Mouse (Mus musculus) limb, embryonic 15.5 days (tissue): ENCODE results near the gene Rab19. TPM values are rescaled to one million over a fixed set of nuclear protein-coding genes. Genes with fewer than 3 reads are reported as not detected.
"Not testable (repeated sequence)": the region's sequence is repeated elsewhere in the genome, so short reads cannot be mapped to it uniquely, and the experiment has no call there.

Experiments
- ATAC-seq: fragments of 200-750 bp; cut with Nextera tagmentation; 2 replicates; pipeline ENCODE4 v1.8.0; 2017; ENCODE audit warnings: low read depth, moderate TSS enrichment; ENCODE audit not compliant: insufficient number of reproducible peaks, low FRiP score, low TSS enrichment
- H3K27ac ChIP-seq: fragments of 300-500 bp; sonication (generic); 2 replicates; pipeline ENCODE4 v1.5.1; 2015; ENCODE audit warnings: moderate library complexity, mild to moderate bottlenecking, inconsistent platforms
- H3K27me3 ChIP-seq: fragments of 300-500 bp; sonication (generic); 2 replicates; pipeline ENCODE4 v1.6.1; 2015; ENCODE audit warnings: inconsistent platforms
- H3K36me3 ChIP-seq: fragments of 300-500 bp; sonication (generic); 2 replicates; pipeline ENCODE4 v1.6.1; 2015; ENCODE audit warnings: inconsistent platforms
- H3K4me1 ChIP-seq: fragments of 300-500 bp; sonication (generic); 2 replicates; pipeline ENCODE4 v1.6.1; 2015; ENCODE audit warnings: inconsistent platforms
- H3K4me2 ChIP-seq: fragments of 300-500 bp; sonication (generic); 2 replicates; pipeline ENCODE4 v1.6.1; 2015; ENCODE audit warnings: mild to moderate bottlenecking, inconsistent platforms
- H3K4me3 ChIP-seq: fragments of 300-500 bp; sonication (generic); 2 replicates; pipeline ENCODE4 v1.5.1; 2015; ENCODE audit warnings: mild to moderate bottlenecking, inconsistent platforms
- H3K9ac ChIP-seq: fragments of 300-500 bp; sonication (generic); 2 replicates; pipeline ENCODE4 v1.6.1; 2015; ENCODE audit warnings: inconsistent platforms
- H3K9me3 ChIP-seq: fragments of 300-500 bp; sonication (generic); 2 replicates; pipeline ENCODE4 v1.6.1; 2016; ENCODE audit warnings: inconsistent platforms
- WGBS: fragments of 180-500 bp; shearing (Covaris S2); methylation state at CpG from one replicate; pipeline ENCODE4 v1.1.7; 2015; 5-methylcytosine and 5-hydroxymethylcytosine counted together
- polyA plus RNA-seq: library from polyadenylated mRNA; unstranded; fragments of >200 nt; fragmentation: Nextera tagmentation; extraction: Ambion mirVana; gene quantifications from 2 replicates; pipeline ENCODE4 v1.2.1, GENCODE M21; 2015

The Rab19 gene
- polyA plus RNA-seq, 1 experiment from 2014 or later, result 1.3 TPM

- Histone ChIP-seq H3K4me3 (no peak overlapping the region), H3K36me3 (no peaks in the 10 kb centered on the region), H3K9me3 (no peaks in the 10 kb centered on the region), H3K4me2 (no peak overlapping the region), H3K9ac (no peak overlapping the region), H3K27me3 (no peaks in the 10 kb centered on the region), H3K27ac (no peak overlapping the region), H3K4me1 (no peaks in the 10 kb centered on the region)
- no peak for ATAC-seq
- WGBS, result 90% methylated on average over 2 of the region's 2 CpGs
These were observed 9.0 kb downstream of the Rab19 start for GRCm38 (mm10) chr6:39389988-39390387.

- 63% methylated on average over 4 of the region's 4 CpGs for WGBS
These were observed 14.5 kb downstream of the Rab19 start for GRCm38 (mm10) chr6:39395471-39395870.

GRCm38 (mm10) chr6:39395916-39396315 is 14.9 kb downstream of the Rab19 start:
- Histone ChIP-seq H3K27ac (no peak overlapping the region), H3K27me3 (no peaks in the 10 kb centered on the region), H3K36me3 (peaks cover 24% of the 10 kb centered on the region), H3K4me1 (no peaks in the 10 kb centered on the region), H3K4me2 (no peak overlapping the region), H3K9ac (no peak overlapping the region), H3K9me3 (no peaks in the 10 kb centered on the region), H3K4me3 (no peak overlapping the region)
- ATAC-seq, result no peak
- WGBS, result 76% methylated on average over 4 of the region's 4 CpGs

More at GRCm38 (mm10) chr6:39395471-39395870, 14.5 kb downstream of the Rab19 start:
- no peaks in the 10 kb centered on the region for H3K4me1 ChIP-seq
- no peaks in the 10 kb centered on the region for H3K9me3 ChIP-seq
- H3K27ac ChIP-seq, result no peak overlapping the region
- no peak overlapping the region for H3K9ac ChIP-seq
- H3K4me3 ChIP-seq, result no peak overlapping the region
- H3K36me3 ChIP-seq, result peaks cover 24% of the 10 kb centered on the region
- no peak for ATAC-seq
- no peak overlapping the region for H3K4me2 ChIP-seq
- no peaks in the 10 kb centered on the region for H3K27me3 ChIP-seq

- Histone ChIP-seq H3K9ac (no peak overlapping the region), H3K4me3 (no peak overlapping the region), H3K27ac (no peak overlapping the region), H3K4me1 (no peaks in the 10 kb centered on the region), H3K9me3 (no peaks in the 10 kb centered on the region), H3K27me3 (no peaks in the 10 kb centered on the region), H3K36me3 (peaks cover 29% of the 10 kb centered on the region), H3K4me2 (no peak overlapping the region)
- ATAC-seq, result no peak
- 95% methylated on average over 6 of the region's 6 CpGs for WGBS
These were observed 16.1 kb downstream of the Rab19 start for GRCm38 (mm10) chr6:39397046-39397445.

- Histone ChIP-seq H3K4me1 (no peaks in the 10 kb centered on the region), H3K9ac (no peak overlapping the region), H3K9me3 (no peaks in the 10 kb centered on the region), H3K27me3 (no peaks in the 10 kb centered on the region), H3K27ac (no peak overlapping the region), H3K4me2 (no peak overlapping the region), H3K36me3 (peaks cover 29% of the 10 kb centered on the region), H3K4me3 (no peak overlapping the region)
- ATAC-seq, result no peak
- 78% methylated on average over 9 of the region's 9 CpGs for WGBS
These were observed 17.4 kb downstream of the Rab19 start for GRCm38 (mm10) chr6:39398342-39398741.

GRCm38 (mm10) chr6:39400343-39400742 is 19.4 kb downstream of the Rab19 start:
- ATAC-seq, result no peak
- Histone ChIP-seq H3K27ac (no peak overlapping the region), H3K9me3 (no peaks in the 10 kb centered on the region), H3K4me2 (no peak overlapping the region), H3K9ac (no peak overlapping the region), H3K4me1 (no peaks in the 10 kb centered on the region), H3K27me3 (no peaks in the 10 kb centered on the region), H3K36me3 (peaks cover 37% of the 10 kb centered on the region), H3K4me3 (no peak overlapping the region)
- 70% methylated on average over 7 of the region's 7 CpGs for WGBS

GRCm38 (mm10) chr6:39403136-39403535 is 22.2 kb downstream of the Rab19 start:
- ATAC-seq, result no peak
- Histone ChIP-seq H3K27ac (no peak overlapping the region), H3K9ac (no peak overlapping the region), H3K4me3 (no peak overlapping the region), H3K36me3 (peaks cover 39% of the 10 kb centered on the region), H3K27me3 (no peaks in the 10 kb centered on the region), H3K4me2 (no peak overlapping the region), H3K9me3 (no peaks in the 10 kb centered on the region), H3K4me1 (no peaks in the 10 kb centered on the region)
- 65% methylated on average over 2 of the region's 2 CpGs for WGBS

- Histone ChIP-seq H3K4me1 (no peaks in the 10 kb centered on the region), H3K4me2 (no peak overlapping the region), H3K36me3 (peaks cover 21% of the 10 kb centered on the region), H3K27me3 (no peaks in the 10 kb centered on the region), H3K9me3 (no peaks in the 10 kb centered on the region), H3K4me3 (no peak overlapping the region), H3K9ac (no peak overlapping the region), H3K27ac (no peak overlapping the region)
- no peak for ATAC-seq
- 92% methylated on average over 5 of the region's 5 CpGs for WGBS
These were observed 25.5 kb downstream of the Rab19 start for GRCm38 (mm10) chr6:39406480-39406879.

- Histone ChIP-seq H3K4me2 (no peak overlapping the region), H3K27me3 (0 out of 2 replicates have a peak, but pooled peaks cover 6% of the 10 kb centered on the region), H3K9me3 (no peaks in the 10 kb centered on the region), H3K9ac (no peak overlapping the region), H3K4me3 (no peak overlapping the region), H3K36me3 (peaks cover 4% of the 10 kb centered on the region; the same call in 1 of the 2 replicates), H3K4me1 (peaks cover 3% of the 10 kb centered on the region), H3K27ac (no peak overlapping the region)
- WGBS, result 73% methylated on average over 1 of the region's 1 CpGs
- no peak for ATAC-seq
These were observed 33.1 kb downstream of the Rab19 start for GRCm38 (mm10) chr6:39414106-39414505.

GRCm38 (mm10) chr6:39415762-39416161 is 34.8 kb downstream of the Rab19 start:
- Histone ChIP-seq H3K27ac (no peak overlapping the region), H3K36me3 (no peaks in the 10 kb centered on the region), H3K9me3 (no peaks in the 10 kb centered on the region), H3K4me3 (no peak overlapping the region), H3K4me2 (no peak overlapping the region), H3K4me1 (peaks cover 9% of the 10 kb centered on the region), H3K9ac (no peak overlapping the region), H3K27me3 (0 out of 2 replicates have a peak, but pooled peaks cover 6% of the 10 kb centered on the region)
- WGBS, result 55% methylated on average over 3 of the region's 5 CpGs
- no peak for ATAC-seq

GRCm38 (mm10) chr6:39416654-39417053 is 35.7 kb downstream of the Rab19 start:
- not testable (repeated sequence) for H3K36me3 ChIP-seq, H3K4me2 ChIP-seq, H3K27ac ChIP-seq, H3K9me3 ChIP-seq, H3K4me1 ChIP-seq, H3K4me3 ChIP-seq, H3K9ac ChIP-seq, ATAC-seq
- 0 out of 2 replicates have a peak, but pooled peaks cover 13% of the 10 kb centered on the region for H3K27me3 ChIP-seq

- H3K27ac ChIP-seq, result peak overlapping the region; percentile 82
These were observed 38.4 kb downstream of the Rab19 start for GRCm38 (mm10) chr6:39419386-39419850.

More at GRCm38 (mm10) chr6:39419386-39419850, 38.4 kb downstream of the Rab19 start:
- no peak; the same call in 1 of the 2 replicates for ATAC-seq
- peak overlapping the region; percentile 94 for H3K4me3 ChIP-seq
- under 1% methylated on average over 43 of the region's 43 CpGs for WGBS
- H3K27me3 ChIP-seq, result peaks cover 25% of the 10 kb centered on the region; the same call in 1 of the 2 replicates
- no peaks in the 10 kb centered on the region for H3K36me3 ChIP-seq
- no peaks in the 10 kb centered on the region for H3K9me3 ChIP-seq
- peaks cover 9% of the 10 kb centered on the region for H3K4me1 ChIP-seq
- peak overlapping the region; percentile 74 for H3K9ac ChIP-seq
- peak overlapping the region; percentile 74 for H3K4me2 ChIP-seq
